Mouse (Mus musculus) lung, postnatal 10 days (tissue): ENCODE data around the gene Prph.

ENCODE experiments used
- DNase-seq: peaks from one replicate; pipeline ENCODE4 v3.0.0; 2021

The Prph gene

DNA sequence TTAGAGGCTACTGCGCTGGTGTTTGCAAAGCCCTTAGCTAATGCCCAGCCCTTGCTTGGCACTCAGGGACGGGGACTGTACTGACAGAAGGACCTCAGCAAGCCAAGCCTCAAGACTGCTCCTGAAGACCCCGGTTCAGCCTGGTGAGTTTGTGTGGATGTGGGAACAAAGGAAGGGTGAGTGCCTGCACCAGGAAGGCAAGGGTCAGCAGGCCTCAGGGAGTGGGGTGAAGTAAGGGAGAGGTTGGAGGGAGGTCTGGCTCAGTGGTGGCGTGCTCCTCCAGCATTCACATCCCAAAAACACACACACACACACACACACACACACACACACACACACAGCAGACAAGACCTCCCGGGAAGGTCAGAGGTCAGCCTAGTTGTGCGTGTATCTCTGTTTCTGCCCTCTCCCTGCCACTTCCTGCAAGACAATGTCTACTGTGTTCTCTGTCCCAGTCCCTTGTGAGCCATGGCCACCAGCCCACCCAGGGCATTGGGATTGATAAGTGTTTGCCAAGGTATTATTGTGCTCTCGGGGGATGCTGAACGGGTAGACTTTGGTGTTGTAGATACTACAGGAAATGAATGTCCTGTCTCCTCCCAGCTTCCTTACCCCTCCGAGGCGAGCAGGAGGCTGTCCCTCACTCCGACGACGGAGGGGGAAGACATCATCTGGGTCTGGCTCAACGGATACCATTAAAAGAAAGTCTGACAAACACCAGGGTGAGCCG is 23.4 kb downstream of the Prph start:
- DNase-seq: no peak

DNA sequence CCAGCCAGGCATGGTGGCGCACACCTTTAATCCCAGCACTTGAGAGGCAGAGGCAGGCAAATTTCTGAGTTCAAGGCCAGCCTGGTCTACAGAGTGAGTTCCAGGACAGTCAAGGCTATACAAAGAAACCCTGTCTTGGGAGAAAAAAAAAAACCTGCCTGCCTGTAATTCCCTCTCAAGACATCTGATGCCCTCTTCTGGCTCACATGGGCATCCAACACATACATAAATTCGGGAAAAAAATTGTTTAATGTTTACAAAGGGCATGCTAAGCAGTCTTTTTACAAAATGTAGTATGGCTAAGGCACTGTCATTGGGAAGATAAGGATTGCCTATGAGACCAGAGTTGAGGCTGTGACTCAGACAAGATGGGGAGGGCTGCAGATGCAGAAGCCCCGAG is 24.8 kb downstream of the Prph start:
- DNase-seq: no peak

DNA sequence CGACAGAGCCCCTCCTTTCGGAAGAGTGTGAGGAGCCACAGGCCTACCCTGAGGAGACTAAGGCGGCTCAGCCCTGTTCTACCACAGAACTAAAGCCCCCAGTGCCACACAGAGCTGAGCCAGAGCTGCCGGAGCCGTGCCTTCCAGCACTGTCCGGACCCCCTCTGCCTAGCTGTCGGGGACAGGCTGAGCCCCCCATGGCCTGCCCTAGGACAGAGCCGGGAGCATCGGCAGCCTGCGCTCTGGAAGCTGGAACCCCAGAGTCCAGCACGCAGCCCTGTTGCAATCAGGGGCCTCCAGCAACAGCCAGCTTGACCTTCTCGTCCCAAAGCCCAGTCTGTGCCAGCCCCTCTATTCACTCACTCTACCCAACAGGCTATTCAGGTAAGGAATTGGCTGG is 27.3 kb downstream of the Prph start:
- DNase-seq: no peak

DNA sequence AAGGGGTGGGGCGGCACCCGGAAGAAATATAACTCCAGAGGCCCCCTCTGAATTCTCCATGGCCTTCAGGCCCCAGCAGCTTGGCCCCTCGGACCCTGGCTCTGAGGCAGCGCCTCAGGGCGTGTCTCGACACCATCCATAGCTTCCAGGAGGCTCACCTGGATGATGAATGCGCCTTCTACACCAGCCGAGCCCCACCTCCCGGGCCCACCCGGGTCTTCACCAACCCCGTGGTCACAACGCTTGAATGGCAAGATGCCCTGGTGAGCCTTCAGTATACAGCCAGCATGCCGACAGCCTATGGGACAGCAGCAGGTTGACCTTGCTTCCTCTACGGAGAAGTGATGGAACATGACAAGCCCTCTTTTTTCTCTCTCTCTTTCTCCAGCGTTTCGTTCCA is 27.9 kb downstream of the Prph start:
- DNase-seq: no peak

DNA sequence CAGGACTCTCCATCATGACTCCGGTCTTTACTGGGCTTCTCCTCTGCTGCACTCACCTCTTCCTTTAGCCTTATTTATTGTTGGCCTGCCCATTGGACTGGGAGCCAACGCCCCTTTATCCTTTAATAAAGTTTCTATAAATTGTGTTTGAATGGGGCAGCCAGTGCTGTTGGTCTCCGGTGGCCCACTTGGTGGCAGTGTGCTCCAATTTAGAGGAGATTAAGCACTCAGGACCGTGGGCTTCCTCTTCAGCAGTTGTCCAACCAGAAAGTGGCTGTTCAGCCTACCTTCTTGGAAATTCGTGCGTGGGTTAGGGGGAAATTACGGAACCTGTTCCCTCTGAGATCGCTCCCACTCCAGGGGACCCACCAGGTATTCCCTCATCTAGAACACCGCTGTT is 28.3 kb downstream of the Prph start:
- DNase-seq: peak; percentile 76

DNA sequence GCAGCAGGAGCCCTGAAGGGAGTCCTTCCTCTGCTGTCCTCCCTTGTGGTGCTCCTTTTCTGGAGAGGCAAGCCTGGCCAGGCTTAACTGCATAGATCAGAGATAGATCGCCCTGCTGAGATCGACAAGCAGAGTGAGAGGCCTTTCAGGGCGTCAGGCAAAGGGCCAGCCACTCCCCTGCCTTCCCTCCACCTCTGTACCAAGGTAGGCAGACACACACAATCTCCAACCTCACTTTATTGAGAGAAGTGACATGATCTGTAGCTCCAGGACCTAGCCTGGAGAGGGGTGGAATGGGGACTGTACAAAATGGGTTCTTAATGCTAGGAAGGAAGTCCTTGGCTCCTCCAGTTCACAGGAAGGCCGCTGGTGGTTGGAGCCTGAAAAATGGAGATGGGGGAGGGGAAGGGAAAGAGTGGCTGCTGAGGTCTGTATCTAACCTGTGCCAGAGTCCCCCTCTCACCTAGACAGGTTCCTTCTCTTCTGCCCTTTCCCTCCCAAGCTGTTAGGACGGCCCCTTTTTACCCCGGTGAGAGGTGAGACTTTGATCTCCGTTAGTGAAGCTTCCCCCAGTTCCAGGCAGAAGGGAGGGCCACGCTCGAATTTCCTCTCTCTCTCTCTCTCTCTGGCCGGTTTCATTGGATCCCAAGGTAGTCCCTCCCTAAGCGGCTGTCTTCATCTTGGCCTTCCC is 29.0 kb downstream of the Prph start:
- DNase-seq: no peak

DNA sequence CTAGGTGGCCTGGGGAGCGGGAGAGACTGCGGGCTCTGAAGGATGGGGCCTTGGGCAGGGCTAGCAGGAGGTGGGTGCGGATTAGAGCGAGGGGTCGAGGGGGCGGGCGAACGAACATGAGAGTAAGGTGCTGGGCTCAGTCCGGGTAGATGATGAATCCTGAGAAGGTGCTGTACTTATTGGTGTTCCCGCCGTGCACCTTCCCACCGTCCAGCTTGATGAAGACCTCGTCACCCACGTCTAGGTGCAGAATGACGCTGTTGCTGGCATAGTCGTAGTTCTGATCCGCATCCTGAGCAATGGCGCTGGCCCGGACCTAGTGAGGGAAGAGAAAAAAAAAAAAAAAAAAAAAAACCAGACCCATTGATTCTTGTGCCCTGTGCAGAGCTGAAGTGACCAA is 29.6 kb downstream of the Prph start:
- DNase-seq: no peak

DNA sequence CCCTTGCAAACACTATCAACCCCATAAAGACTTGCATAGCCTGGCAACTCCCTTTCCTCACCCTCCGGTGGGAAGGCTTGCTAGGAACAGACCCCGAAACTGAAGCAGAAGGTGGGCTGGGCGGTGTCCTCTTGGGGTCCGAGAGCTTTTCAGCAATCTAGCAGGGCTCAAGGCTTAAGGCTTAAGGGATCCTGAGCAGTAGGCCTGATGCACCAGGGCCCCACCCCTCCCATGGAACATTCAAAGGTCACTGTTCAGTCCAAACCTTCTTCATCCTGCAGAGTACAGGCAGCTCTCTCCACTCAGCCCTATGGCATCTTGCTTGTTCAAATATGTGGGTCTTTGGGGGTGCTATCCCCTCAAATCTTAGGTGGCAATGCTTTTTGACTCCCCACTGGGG is 31.0 kb downstream of the Prph start:
- DNase-seq: no peak

DNA sequence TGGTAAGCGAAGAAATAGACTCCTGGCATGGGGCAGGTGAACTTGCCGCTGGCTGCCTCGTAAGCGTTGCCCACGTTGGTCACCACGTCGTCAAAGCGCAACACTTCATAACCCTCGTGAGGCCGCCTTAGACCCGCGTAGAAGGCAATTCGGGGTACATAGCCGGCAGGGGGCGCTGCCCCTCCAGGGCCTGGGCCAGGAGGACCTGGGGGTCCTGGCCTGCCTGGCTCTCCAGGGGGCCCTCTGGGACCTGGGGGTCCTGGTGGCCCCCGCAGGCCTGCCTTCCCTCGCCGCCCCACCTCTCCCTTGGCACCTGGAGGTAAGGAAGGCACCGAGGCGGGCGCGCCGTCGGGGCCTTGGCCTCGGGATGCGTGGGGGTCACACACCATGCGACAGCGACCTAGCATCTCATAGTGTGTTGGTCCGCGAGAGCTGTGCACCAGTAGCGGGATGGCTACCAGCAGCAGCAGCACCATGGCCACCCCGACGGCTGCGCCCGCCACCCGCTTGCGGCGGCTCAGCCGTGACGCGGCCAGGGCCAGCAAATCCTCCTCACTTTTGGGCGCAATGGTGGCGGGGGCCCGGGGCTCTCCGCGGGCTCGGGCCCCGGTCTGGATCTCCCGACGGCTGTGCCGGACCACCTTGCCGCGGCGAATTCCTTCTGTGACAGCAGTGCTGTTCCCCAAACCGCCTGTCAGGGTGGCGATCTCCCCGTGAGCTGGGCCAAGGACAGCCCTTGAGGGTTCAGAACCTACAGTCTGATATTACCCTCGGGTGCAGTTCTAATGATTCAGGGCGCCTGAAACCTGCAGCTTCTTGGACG is 32.5 kb downstream of the Prph start, which contains the start of gene C1ql4:
Gene C1ql4, minus strand, starts transcription at position 565 of the 823 bp plus-strand sequence.
- DNase-seq: no peak

DNA sequence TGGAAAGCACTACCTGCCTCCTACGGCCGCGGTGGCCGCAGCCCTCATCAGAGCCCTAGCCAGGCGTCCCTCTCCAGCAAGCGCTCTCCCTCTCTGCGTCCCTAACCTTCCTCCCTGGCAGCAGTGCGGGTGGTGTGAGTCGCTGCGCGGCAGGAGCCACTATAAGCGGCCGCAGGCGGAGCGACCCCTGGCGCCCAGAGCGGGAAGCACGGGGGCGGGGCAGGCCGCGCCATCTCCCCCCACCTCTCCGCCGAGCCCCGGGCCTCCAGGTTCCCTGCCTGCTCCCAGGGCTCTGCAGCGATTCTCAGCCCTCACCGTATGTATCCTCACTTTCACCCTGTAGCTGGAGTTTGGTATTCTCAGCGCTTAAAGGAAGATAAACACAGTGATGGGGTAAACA is 33.3 kb downstream of the Prph start:
- DNase-seq: peak; percentile 88

DNA sequence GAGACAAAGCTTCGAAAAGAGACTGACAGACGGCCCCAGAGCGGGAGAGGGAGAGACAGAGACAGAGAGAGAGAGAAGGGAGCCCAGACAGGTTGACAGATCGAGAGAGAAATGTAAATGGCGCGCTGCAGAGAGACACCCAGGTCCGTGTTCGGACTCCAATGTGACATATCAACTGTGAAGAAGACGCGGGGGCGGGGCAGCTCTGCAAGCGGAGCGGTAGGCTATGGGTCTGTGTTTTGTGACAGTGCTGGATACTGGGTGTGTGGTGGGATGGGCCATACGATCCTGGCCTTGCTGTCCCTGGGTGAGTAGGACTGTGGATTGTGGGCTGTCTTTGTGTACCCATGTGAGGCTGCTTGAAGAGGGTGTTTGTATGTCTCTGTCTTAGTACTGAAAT is 34.1 kb downstream of the Prph start:
- DNase-seq: no peak

DNA sequence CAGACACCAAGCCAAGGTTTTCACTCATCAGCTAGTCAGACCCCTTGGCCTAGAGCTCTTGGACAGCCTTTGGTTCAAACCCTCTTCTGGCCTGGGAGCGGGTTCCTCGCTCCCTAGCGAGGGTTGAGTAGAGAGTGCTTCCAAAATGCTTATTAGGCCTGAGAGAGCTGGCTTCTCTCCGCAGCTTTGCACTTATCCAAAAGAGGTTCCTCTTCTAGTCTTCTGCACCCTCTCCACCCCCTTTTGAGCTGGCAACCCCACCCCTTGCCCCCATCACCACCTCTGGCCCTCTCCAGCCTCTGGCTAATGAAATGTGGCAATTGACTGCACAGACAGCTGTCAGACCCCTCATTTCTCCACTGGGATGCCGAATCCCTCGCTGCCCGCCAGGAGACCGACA is 37.9 kb downstream of the Prph start, which contains the start of gene Dnajc22:
Gene Dnajc22, plus strand, starts transcription at position 301 of the 400 bp plus-strand sequence.
- DNase-seq: no peak

DNA sequence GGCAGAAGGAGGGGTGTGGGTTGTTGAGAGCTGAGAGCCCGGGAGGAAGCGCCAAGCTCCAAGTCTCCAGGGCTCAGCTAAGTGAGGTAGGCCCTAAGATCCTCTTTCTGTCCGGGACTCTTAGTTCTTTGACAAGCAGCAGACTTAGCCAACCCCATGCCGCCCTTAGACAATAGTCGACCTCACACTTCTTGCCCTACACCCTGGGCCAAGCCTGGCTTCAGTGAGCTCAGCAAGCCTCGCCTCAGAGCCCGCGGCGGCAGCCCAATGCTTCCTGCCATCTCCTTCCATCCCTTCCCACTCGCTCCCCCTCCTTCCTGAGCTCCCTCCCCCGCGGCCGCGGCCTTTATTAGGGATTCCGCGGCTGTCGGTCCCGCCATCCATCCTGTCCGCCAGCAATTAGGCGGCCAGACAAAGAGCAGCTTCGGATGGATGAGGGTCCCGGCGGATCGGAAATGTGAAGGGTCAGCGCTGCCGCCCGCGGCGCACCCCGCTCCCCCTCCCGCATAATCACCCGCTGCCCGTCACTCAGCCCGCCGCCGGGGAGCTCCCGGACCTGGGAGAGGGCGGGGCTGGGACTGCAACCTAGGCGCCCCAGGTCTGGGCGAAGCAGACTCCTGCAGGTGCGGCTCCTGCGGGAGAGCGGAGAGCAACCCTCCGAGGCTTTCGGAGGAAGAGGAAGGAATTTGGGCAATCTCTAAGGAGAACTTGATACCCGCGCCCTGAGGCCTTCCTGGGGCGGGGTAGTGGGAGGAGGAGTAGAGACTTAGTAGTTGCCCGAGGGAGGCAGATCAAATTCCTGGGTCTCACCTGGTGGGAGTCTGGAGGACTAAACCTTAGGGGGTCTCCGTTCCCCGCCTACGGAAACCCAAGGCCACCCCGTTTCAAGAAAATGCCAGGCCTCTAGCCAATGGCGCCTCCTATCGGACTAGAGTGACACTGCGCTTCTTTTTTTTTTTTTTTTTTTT is 38.6 kb downstream of the Prph start:
- DNase-seq: peak; percentile 60

DNA sequence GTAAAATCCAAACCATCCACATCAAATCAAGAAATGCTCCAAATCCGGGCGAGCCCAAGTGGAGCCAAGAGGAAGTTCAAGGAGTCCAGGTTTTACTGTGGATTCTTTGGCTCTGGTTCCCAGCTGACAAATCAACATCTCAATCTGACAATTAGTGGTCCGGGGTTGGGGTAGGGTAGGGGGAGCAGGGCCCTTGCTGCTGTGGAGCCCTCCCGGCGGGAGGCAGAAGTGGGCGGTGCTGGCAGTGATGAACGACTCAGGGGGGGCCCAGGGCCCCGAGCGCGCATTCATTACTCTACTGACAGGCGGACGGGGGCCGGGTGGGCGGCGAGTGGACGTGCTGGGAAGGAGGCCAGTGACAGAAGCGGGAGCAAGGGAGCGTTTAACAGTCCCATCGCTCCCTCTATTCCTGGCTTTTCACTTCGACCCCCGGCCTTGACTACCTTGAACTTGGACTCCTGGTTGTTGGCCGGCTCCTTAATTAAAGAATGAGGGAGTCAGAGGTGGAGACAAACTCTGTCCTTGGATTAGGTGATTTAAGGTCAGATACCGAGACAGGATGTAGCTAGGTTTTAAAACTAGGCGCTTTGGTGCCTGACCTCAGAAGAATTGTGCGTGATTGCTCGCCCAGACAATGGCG is 39.8 kb downstream of the Prph start:
- no peak for DNase-seq

DNA sequence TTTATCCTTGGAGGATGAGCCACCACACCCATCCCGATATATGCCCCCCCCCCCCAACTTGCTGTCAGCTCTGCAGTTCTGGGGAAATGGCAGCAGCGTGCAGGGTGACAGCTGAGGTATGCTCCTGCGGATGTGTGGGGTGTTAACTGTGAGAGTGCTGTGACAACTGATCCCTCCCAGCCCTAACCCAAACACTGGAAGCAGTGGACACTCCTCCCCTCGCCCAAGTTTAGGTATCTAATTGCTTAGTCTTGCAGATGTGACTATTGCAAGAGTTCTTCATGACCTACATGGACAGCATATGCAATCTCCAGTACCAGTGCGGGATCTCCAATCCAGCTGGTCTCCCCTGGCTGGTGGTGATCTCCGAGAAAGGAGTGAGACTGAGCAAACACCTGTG is 40.4 kb downstream of the Prph start:
- DNase-seq: no peak

DNA sequence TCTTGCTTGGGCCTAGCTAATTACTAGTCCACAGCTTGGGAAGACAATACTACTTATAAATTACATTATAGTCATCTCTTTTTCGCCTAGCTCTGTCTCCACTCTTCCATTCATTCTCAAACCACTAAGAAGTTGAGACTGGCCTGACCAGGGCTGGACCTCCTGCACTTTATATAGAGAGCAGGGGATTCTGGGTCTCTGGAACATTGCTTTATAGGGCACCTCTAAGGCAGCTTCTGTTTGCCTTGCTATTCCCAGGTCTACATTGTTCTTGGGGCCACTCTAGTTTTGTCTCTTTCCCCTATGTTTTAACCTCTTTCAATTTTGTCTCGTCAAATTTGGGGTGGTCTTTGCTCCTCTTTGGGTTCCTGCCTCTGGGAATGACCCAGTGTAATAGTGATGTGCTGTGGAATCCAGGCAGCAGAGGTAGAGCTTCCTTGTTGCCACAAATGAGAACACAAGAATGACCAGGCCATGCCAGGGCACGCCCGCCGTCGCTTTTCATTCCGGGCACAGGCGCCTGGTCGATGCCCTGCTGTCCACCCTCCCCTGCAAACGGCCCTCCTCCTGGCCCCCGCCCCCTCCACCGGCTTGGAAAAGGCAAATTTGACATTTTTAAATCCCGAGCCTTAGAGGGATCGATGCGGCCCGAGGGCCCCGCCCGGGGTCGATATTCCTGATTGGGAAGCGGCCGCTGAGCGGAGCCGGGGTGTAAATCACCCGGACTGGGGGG is 41.3 kb downstream of the Prph start:
- DNase-seq: no peak

DNA sequence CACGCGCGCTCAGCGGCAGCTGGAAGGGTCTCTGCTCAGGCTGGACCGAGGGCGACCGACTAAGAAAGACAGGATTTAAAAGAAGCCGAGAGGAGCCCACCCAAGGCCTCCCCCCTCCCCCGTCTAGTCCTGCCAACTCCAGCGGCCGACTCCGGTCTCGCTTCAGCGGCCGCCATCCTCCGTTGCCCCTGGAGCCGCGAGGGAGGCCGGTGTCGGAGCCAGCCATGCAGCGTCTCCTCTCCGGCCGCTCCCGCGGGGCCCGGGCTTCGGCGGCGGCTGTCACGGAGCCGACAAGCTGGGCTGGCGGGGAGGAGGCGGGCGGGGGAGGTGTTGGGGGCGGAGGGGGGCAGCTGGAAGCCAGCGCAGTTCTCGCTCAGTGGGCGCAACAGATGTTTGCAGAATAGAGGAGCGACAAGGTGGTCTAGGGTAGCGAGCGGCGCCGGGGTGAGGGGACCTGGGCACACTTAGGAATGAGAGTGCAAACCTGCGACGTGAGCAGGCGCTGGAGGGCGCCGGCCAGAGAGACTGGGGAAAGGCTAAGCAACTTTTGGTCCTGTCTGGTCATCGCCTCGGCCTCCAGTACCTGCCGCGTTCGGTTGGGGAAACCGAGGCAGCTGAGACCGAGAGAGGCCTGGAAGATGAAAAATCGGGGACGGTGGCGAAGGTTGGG is 42.0 kb downstream of the Prph start:
- no peak for DNase-seq

DNA sequence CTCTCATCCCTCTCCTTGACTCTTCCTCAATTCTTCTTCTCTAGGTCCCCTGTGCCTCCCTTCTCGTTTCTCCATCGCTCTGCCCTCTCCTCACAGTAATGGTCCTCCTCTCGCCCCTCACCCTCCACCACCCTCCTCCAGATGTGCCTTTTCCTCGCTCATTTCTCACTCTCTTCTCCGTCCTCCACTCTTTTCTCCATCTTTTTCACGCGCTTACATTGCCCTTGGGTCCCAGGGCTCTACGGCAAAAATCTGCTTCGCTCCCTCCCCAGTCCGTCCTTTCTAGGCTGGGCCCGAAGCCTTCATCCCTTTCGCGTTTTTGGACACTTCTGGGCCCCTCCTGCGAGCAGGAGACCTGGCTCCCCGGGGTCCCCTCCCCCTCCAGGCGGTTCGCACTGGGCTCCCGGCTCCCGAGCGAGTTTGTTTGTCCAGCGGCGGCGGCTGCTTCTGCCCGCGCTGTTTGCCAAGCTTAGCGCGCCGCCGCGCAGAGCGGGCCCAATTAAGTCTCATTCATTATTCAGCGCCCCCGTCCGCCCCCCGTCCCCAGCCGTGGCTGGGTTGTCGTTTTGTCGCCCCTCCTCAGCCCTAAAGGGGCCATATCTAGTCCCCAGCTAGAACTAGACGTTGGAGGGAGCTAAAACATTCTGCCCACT is 43.0 kb downstream of the Prph start:
- DNase-seq: peak; percentile 54

DNA sequence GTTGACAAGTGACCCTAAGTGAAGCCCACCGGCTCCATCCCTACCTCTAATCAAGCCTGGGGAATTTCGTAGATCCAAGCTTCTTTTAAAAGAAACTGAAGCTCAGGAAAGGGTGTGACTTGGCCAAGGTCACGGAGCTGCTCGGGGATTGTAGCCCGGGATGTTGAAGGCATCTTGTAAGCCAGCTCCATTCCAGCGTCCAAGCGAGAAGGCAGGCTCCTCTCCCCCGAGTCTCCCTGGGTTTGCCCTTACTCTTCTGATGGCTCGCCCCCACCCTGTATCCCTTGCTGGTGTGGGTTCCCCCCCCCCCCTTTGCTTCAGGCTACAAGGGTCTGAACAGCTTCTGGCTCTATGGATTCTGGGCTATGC is 43.5 kb downstream of the Prph start:
- DNase-seq: no peak

DNA sequence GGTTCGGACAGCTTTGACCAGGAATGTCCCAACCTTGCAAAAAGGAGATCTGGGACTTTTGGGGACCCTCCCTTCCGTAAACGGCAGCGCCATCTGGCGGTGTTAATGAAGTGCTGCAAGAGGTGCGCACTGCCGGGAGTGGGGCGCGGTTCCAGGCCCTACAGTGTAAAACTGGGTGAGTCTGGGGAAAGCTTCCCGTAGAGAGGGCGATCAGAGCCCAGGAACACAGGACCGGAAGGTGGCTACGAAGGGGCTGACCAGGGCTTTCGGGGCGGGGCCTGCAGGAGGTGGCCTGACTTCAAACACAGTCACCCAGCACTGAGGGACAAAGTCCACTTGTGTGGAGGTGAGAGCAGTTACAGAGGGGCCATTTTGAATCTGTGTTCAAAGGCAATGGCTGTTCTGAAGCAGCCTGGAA is 44.2 kb downstream of the Prph start:
- peak; percentile 74 for DNase-seq
